Mouse (Mus musculus) G1E-ER4 (cell line): ENCODE results near the gene Gabrr2. TPM values are rescaled to one million over a fixed set of nuclear protein-coding genes. Genes with fewer than 3 reads are reported as not detected.

Experiments used
- GATA1 ChIP-seq: IDR thresholded peaks from one replicate; pipeline ENCODE4 v1.8.0; 2012; ENCODE audit warnings: low read length, inconsistent platforms
- polyA plus RNA-seq: library from polyadenylated mRNA; stranded (reverse); fragments of >175 nt; gene quantifications from 2 replicates; pipeline ENCODE4 v1.2.3, GENCODE M21; 2012

Gene Gabrr2
- 0.06 TPM in 1 of 2 replicates, not detected in the other for polyA plus RNA-seq

DNA sequence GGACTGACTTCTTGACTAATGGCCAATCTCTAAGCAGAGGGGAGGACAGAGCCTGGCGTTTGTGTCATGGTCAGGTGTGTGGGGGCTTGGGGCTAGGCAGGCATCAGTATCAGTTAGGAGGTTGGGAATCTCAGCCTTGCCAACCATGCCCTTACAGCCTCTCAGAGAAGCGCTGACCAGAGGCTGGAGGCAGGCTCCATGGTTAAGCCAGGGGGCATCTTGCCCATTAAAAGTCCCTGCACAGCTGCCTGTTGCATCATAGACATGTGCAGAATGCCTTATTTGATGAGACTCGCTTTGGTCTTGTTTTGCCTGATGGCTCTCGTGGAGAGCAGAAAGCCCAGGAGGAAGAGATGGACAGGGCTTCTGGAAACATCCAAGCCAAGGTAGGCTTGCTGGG is at the start of gene Gabrr2:
TSS of gene Gabrr2 (plus strand) at position 19 of the 400 bp plus-strand sequence.
- no peak for TF ChIP-seq GATA1

GRCm38 (mm10) chr4:33018361-33018999 is 44.3 kb upstream of the Gabrr2 start:
- no peak for TF ChIP-seq GATA1

- no peak for TF ChIP-seq GATA1
Measured at GRCm38 (mm10) chr4:33024420-33024819, 38.4 kb upstream of the Gabrr2 start.

GRCm38 (mm10) chr4:33029104-33029503 is 33.7 kb upstream of the Gabrr2 start:
- TF ChIP-seq GATA1, result no peak

- no peak for TF ChIP-seq GATA1
Measured at GRCm38 (mm10) chr4:33030264-33031194, 32.3 kb upstream of the Gabrr2 start.

DNA sequence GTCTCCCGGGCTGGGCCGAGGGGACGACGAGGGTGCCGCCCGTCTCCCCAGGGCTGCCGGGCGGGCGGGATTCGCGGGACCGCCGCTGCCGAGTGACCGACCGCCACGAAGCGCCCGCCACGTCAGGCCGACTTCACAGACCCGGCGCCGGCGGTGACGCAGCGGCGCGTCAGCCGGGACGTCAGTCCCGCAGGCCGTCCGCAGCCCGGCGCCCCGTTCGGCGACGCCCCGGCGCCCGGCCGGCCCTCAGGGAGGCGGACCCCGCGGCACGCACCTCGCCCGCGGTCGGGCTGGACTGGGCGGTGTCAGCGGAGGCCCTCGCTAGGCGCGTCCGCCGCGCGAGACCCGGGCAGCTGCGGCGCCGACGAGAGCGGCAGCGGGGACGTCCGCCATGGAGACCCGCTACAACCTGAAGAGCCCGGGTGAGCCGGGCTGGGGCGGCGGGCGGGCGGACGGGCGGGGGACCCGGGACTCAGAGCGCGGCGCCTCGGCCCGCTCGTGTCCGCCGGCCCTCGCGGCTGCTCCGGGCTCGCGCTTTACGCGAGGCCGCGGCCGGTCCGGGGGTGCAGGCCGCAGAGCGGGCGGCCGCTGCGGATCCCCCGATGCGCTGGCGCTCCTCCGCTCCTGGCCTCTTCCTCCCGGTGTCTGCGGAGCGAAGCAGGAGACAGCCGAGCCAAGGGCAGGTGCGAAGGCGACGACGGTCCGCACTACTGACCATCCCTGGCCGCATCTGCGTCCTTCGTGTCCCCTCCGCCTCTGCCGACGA is 31.4 kb upstream of the Gabrr2 start, which contains the start of gene Ube2j1:
TSS of gene Ube2j1 (plus strand) at position 222 of the 766 bp plus-strand sequence.
- TF ChIP-seq GATA1, result no peak

GRCm38 (mm10) chr4:33032045-33032444 is 30.8 kb upstream of the Gabrr2 start:
- TF ChIP-seq GATA1, result no peak

- peak; percentile 59 for TF ChIP-seq GATA1
Measured at GRCm38 (mm10) chr4:33033515-33033914, 29.3 kb upstream of the Gabrr2 start.

DNA sequence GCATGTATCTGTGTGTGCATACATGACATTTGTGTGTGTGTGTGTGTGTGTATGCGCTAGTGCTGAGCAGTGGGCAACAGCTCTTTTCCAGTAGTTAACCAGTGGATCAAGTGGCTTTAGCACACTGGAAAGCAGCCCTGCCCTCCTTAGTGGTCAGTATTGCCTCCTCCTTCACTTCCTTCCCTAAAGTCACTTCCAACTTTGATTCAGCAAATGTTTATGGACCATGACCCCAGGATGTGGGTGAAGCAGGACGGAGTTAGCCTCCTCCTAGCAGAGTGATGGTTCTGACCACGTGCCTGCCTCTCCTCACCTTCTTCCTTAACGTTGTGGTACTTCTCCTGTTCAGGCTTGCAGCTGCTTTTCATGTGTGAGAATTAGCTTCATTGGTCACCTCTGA is 23.0 kb upstream of the Gabrr2 start:
- TF ChIP-seq GATA1, result no peak

DNA sequence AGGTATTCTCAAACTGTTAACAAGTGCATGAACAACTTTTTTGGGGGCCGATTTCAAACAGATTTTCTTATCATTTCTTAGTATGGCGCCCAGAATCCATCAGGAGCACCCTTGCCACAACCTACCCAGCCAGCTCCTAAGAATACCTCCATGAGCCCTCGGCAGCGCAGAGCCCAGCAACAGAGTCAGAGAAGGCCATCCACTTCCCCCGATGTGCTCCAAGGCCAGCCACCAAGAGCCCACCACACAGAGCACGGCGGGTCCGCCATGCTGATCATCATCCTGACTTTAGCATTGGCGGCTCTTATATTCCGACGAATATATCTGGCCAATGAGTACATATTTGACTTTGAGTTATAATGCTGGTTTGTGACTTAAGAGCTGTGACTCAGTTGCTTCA is 13.2 kb upstream of the Gabrr2 start:
- TF ChIP-seq GATA1, result no peak

- no peak for TF ChIP-seq GATA1
Measured at GRCm38 (mm10) chr4:33052055-33052454, 10.7 kb upstream of the Gabrr2 start.

GRCm38 (mm10) chr4:33052650-33053049 is 10.1 kb upstream of the Gabrr2 start:
- no peak for TF ChIP-seq GATA1

GRCm38 (mm10) chr4:33054426-33054825 is 8.4 kb upstream of the Gabrr2 start:
- TF ChIP-seq GATA1, result no peak

GRCm38 (mm10) chr4:33056317-33056716 is 6.5 kb upstream of the Gabrr2 start:
- TF ChIP-seq GATA1, result no peak

- no peak for TF ChIP-seq GATA1
Measured at GRCm38 (mm10) chr4:33057890-33058687, 4.7 kb upstream of the Gabrr2 start.
